Mouse (Mus musculus): ENCODE measurements around the gene Gm10197.
A peak's percentile ranks its signal among the peaks of the same experiment; 100 is the strongest.
"Not testable (repeated sequence)": the region's sequence is repeated elsewhere in the genome, so short reads cannot be mapped to it uniquely, and the experiment has no call there.

Gene Gm10197

DNA sequence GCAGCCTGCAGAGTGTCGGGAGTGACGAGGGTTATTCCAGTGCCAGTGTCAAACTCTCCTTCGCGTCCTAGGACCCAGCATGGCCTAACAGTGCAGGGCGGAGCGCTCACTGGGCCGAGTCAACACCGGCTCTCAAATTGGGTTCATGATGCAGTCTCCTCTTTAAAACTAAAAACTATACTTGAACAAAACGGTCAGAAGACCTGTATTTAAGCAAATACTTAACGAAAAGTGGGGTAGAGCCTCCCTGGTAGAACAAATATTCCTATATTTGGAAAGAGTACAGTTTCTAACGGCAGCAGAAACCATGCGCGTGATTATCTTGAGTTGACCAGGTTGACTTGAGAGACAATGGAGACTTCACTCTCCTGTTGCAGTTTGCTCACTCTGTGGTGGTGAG is at the start of gene Gm10197:
Gm10197 (minus strand) TSS at position 101 of the 400 bp plus-strand sequence.
- no peak for DNase-seq (ENCODE audit: low read depth, low spot score)

- DNase-seq (ENCODE audit: low read depth, low spot score), result peak; percentile 84
Observed at GRCm38 (mm10) chr19:53420924-53421582, 49.5 kb upstream of the Gm10197 start.

GRCm38 (mm10) chr19:53419834-53420233 is 48.3 kb upstream of the Gm10197 start:
- peak; percentile 82 for DNase-seq (ENCODE audit: low read depth, low spot score)

- no peak for DNase-seq (ENCODE audit: low read depth, low spot score)
Observed at GRCm38 (mm10) chr19:53415198-53415597, 43.6 kb upstream of the Gm10197 start.

- DNase-seq (ENCODE audit: low read depth, low spot score), result no peak
Observed at GRCm38 (mm10) chr19:53414650-53415049, 43.1 kb upstream of the Gm10197 start.

- DNase-seq (ENCODE audit: low read depth, low spot score), result no peak
Observed at GRCm38 (mm10) chr19:53413617-53414380, 42.2 kb upstream of the Gm10197 start.

DNA sequence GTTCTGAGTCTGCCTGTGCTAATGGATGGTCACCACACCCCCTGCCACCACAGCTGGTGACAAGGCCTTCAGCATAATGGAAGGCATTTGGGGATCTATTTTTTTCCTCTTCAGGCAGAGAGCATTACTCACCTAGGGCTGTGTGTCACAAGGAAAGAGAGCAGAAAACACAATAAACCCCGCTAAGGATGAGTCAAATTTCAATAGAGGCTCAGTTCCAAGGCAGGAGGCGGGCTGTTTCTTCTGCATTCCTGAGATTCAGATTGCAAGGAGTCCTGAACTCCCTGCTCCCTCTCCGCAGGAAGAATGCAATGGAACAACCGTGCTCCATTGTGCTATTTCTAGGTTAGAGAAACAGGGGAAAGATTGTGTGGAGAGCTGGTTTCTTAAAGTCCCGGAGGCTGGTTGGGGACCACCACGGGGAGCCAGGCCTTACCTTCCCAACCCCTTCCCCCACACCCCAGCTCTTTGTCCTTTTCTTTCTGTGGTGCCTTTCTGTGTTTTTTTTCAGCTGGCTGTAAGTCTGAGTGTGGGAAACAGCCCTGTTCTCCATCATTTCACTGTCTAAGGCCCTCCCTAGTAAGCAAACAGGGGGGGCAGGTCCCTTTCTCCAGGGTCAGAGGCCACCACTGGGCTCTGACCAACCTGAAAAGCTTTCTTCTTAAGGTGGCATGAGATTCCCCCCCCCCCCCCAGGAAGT is 40.7 kb upstream of the Gm10197 start:
- peak; percentile 73 for DNase-seq (ENCODE audit: low read depth, low spot score)

DNA sequence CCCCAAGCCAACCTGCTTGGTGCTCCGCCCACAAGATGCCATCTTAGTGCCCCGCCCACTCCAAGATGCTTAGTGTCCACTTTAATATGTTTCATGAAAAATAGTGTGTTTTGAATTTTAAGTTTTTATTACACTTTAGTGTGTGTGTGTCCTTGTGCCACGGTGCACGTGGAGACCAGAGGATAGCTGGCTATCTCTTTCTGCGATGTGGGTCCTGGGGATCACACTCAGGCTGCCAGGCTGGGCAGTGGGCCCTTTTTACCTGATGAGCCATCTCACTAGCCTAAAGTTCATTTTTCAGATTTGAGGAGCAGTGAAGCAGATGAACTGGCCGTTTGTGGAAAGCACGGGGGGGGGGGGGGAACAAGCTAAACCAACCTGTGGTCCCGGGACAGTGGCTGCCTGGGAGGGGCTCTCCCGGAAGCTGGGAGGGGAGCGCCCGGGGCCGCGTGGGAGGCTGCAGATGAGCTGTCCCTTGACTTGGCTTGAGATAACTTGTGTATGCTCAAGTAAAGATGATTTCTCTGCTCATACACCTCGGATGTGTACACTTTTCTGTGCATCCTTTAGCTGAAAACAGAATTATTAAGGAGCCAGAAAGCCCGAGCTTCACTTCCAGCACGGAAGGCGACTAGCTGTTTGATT is 38.2 kb upstream of the Gm10197 start:
- no peak for DNase-seq (ENCODE audit: low read depth, low spot score)

GRCm38 (mm10) chr19:53408398-53408797 is 36.8 kb upstream of the Gm10197 start:
- no peak for DNase-seq (ENCODE audit: low read depth, low spot score)

- DNase-seq (ENCODE audit: low read depth, low spot score), result no peak
Observed at GRCm38 (mm10) chr19:53407350-53407749, 35.8 kb upstream of the Gm10197 start.

GRCm38 (mm10) chr19:53405810-53406209 is 34.2 kb upstream of the Gm10197 start:
- no peak for DNase-seq (ENCODE audit: low read depth, low spot score)

DNA sequence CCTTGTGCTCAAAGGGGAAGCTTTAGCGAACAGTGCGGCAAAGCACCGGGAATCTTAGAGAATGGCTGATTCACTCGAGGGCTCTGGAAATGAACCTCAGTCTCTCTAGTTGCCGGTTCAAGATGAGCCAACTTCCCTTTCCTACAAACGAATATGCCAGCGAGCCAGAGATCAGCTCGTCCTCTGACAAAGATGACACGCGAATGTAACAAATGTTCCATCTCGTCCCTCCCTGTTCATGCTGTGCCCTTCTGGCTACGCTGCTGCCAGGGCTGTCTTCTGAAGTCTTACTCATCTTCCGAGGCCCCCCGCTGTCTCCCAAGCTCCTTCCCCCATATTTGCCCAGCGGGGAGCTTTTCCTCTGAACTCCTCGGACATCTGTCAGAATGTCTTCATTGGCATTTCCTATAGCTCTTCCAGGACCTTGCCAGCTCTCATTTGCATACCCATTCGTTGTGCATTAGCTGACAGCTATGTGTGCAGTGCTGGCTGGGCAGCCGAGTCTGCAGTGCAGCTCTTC is 33.3 kb upstream of the Gm10197 start:
- no peak for DNase-seq (ENCODE audit: low read depth, low spot score)

- DNase-seq (ENCODE audit: low read depth, low spot score), result no peak
Observed at GRCm38 (mm10) chr19:53404219-53404836, 32.8 kb upstream of the Gm10197 start.

DNA sequence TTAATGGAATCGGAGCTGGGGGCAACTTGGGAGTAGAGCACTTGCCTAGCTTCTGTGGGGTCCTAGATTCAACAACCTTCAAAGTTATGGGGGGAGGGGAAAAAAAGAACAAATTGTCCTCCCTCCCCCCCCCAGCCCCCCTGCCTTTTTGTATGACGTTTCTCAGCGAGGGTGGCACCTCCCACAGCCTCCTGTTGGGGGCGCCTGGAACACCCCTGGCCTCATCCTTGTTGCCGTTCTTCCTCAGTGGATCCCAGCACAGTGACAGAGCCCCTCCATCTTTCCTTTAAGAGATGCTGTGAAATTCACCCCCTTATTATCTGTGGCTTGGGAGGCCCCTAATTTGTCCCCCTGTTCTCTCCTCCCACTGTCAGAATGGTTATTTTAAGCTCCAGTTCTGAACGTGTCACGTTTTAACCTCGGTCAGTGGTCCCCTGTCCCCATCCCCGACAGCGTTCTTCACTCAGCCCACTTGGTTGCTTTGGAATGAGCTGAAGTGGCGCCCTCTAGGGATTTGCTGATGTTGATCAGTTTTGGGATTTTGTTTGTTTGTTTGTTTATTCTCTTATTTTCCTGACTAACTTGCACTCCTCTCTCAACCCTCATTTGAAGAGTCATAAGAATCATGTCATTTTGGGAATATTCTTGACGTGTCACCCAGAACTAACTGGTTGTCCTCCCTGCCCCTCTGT is 31.3 kb upstream of the Gm10197 start:
- no peak for DNase-seq (ENCODE audit: low read depth, low spot score)

DNA sequence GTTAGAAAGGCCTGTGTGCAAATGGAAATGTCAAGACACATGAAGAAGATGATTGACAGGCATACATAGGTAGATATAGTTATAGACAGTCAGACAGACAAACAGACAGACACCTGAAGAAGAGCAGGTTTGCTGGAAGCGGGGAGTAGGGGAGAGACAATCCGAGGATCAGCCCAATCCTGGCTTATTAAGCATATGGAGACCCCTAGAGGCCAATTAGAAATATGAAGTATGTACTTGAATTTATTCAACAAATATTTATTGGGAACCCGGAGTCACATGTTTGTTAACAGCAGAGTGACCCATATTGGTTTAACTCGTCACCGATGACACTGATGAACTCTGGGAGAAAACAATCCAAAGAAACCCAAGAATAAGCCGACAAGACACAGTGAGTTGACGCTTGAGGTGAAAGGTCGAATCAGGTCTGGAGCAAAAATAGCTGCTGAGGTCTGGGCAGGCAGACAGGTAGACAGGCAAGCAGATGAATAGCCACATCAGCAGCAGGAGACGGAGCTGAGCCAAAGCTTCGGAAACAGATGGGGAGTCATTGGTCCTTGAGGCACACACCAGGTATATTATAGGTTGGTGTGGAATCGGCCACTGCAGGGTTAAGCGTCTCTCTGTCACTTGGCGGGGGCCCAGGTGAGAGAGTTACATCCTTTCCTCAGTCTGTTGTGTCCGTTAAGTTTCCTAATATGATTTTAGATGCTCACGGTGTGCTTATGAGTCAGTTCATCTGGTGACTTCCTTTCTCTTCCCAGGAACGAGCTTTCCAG is 29.0 kb upstream of the Gm10197 start:
- DNase-seq (ENCODE audit: low read depth, low spot score), result no peak

GRCm38 (mm10) chr19:53399213-53399612 is 27.6 kb upstream of the Gm10197 start:
- DNase-seq (ENCODE audit: low read depth, low spot score), result no peak

GRCm38 (mm10) chr19:53397451-53398233 is 26.1 kb upstream of the Gm10197 start:
- DNase-seq (ENCODE audit: low read depth, low spot score), result no peak

DNA sequence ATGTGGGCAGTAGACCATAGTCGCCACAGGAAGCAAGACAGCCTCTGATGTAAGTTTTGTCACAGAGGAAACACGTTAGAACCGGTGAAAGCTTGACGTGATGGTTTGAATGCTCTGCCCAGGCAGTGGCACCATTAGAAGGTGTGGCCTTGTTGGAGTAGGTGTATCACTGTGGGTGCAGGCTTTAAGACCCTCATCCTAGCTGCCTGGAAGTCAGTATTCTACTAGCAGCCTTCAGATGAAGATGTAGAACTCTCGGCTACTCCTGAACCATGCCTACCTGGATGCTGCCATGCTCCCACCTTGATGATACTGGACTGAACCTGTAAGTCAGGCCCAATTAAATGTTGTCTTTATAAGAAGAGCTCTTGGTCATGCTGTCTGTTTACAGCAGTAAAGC is 24.2 kb upstream of the Gm10197 start:
- DNase-seq (ENCODE audit: low read depth, low spot score), result not testable (repeated sequence)

- DNase-seq (ENCODE audit: low read depth, low spot score), result not testable (repeated sequence)
Observed at GRCm38 (mm10) chr19:53394956-53395355, 23.4 kb upstream of the Gm10197 start.

All from mesoderm, embryonic 11.5 days (tissue).